ENCODE assay signal across 21 mouse cellular contexts in genomic region chr12:17333459-17333858, GRCm38 (mm10). TPM values are rescaled to one million over a fixed set of nuclear protein-coding genes. Genes with fewer than 3 reads are reported as not detected.
"Had no signal": no experiment of that assay in that cellular context is flagged by ENCODE, and none has a peak within 500 bp of the region (broad histone marks: within the 10 kb centered on the region; RNA-seq: fewer than 3 reads in every experiment).

No protein-coding gene starts in this region.

- DNase-seq: lung, embryonic 14.5 days; lung, postnatal 10 days; lung, postnatal 4 days; midbrain, embryonic 14.5 days; retina, postnatal 1 day; right cerebral cortex, adult 18-20 months; right cerebral cortex, postnatal 25 days; right cerebral cortex, postnatal 4 days; spleen, adult 18-20 months; thymus, adult 18-20 months; thymus, postnatal 14 days; thymus, postnatal 36 days had no signal

- H3K9me3 ChIP-seq: midbrain, embryonic 10.5 days; midbrain, embryonic 12.5 days; neural tube, embryonic 13.5 days; neural tube, embryonic 15.5 days had no signal

- H3K36me3 ChIP-seq: midbrain, embryonic 10.5 days; midbrain, embryonic 12.5 days; neural tube, embryonic 13.5 days; neural tube, embryonic 15.5 days had no signal

- H3K27ac ChIP-seq: midbrain, embryonic 10.5 days; midbrain, embryonic 12.5 days; neural tube, embryonic 13.5 days; neural tube, embryonic 15.5 days had no signal

- H3K4me3 ChIP-seq: midbrain, embryonic 10.5 days; midbrain, embryonic 12.5 days; myocyte; neural tube, embryonic 13.5 days; neural tube, embryonic 15.5 days had no signal

- H3K9ac ChIP-seq: lung, embryonic 14.5 days; midbrain, embryonic 12.5 days; neural tube, embryonic 13.5 days; neural tube, embryonic 15.5 days had no signal

- H3K27me3 ChIP-seq: midbrain, embryonic 12.5 days; neural tube, embryonic 15.5 days had no signal

- H3K4me1 ChIP-seq: midbrain, embryonic 10.5 days; midbrain, embryonic 12.5 days; neural tube, embryonic 13.5 days; neural tube, embryonic 15.5 days had no signal

- H3K4me2 ChIP-seq: lung, embryonic 14.5 days; midbrain, embryonic 12.5 days; neural tube, embryonic 13.5 days; neural tube, embryonic 15.5 days had no signal

- ATAC-seq: midbrain, embryonic 16.5 days had no signal

RNA-seq across cellular contexts. Expression of gene Atp6v1c2, which starts 4.3 kb away (rescaled TPM):
- total RNA-seq: megakaryocyte, adult 5-6 weeks; megakaryocyte-erythroid progenitor cell, adult 5-6 weeks had no signal
- polyA plus RNA-seq: small intestine, adult 2 months had no signal
